Mouse (Mus musculus): ENCODE data around the gene Gabra2. TPM values are rescaled to one million over a fixed set of nuclear protein-coding genes. Genes with fewer than 3 reads are reported as not detected.

Gene Gabra2
- polyA plus RNA-seq (2017; shearing (Covaris generic)): not detected

DNA sequence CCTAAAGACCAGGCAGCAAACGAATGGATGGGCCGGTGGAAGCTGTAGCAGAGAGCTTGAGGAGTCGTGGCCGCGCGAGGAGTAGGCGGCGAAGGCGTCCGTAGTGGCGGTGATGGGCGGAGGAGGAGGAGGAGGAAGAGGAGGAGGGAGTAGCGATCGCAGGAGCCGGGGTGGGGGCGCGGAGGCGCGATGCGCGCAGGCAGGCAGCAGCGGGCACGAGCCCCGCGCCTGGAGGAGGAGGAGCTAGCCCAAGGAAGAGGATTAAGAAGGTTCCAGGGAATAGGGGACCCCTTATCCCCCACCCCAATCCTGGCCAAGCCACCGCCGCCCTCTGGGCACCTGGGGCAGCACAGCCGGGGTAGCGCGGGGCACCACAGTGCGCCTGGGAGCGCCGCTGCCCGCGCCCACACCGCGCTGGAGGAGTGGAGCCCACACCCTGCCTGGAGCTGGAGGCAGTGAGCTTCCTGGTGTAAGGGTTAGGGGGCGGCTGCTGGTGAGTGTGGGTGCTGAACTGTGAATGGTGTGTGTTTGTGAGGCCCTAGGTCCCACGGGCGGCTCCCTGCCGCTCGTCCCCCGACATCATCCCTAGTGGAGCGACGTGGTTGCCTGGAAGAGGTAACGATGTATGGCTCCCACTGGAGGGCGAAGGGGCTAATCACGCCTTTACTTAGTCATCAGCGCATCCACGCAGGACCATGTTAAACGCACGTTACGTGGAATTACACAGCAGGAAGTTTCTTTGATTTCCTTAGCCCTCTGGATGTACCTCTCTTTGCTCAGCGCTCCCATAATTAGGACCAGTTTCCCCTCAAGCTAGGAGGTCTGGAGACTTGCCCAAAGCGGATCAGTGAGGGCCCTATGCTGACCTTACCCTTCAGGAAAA, at the start of gene Gabra2:
Gabra2 (minus strand) TSS at position 125 of the 883 bp plus-strand sequence.
- ATAC-seq: no peak

DNA sequence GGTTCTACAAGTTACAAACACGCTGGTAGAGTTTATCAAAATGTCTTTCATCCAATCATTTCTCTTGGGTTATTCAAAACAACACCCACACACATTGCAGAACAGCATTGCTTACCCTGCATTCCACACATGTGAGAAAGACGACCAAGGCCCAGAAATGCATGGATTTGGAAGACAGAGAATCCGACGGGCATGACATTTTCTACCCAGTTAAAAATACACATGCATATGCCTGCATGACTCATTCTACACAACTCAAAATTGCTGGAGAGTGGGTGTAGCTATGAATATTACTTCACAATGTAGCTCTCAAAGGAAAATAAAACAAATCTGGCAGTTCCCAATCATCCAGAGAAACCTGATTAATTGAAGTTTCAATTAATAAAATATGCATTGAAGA, 41.0 kb upstream of the Gabra2 start:
- ATAC-seq: no peak

DNA sequence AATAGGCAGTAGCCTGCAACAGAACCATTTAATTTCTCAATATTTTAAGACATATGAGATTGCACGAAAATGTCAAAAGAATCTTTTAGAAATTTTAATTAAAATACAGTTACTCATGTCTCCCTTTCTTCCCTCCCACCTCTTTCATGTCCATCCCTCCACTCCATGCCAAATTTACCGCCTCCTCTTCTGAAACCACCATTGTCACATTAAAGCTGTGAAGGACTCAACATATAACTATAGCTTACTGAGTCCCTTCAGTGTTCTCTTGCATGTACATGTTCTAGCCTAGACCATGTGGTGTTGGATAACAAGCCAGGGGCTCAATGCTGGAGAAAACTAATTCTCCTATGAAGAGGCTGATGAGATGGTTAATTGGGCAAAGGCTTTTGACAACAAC, 40.2 kb upstream of the Gabra2 start:
- no peak for ATAC-seq

DNA sequence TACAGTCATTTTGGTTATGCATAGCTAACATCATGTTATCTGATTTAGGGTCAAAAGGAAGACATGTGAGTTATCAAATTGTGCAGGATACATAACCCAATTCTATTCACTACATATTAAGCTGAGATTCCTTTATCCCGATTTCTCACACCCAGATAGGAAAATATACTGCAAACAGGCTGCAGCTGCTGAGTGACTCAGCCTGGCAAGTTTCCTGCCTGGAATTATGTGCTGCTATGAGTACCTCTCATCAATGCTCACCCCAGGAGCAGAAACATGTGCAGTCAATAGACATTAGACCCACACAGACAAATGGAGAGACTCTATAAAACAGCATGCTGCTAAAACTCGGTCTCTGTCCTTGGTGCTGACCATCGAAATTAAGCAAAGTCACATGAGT, 32.1 kb upstream of the Gabra2 start:
- no peak for ATAC-seq

DNA sequence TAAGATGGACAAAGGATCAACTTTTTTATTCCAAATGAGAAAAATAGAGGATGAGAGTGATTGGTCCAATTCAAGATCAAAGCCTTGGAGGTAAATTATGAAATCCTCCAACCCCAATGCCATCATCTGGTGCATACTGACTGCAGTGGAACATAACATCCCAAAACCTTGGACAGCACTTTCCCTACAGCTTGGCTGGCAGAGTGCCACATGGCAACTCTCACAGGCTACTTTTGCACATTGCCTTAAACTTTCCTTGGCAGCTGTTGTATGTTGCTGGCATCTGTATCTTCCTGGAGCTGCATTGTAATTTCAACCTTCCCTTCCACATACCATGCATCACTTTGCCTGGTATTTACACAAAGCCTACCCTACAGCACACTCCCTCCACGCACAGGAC, 19.6 kb upstream of the Gabra2 start:
- no peak for ATAC-seq

DNA sequence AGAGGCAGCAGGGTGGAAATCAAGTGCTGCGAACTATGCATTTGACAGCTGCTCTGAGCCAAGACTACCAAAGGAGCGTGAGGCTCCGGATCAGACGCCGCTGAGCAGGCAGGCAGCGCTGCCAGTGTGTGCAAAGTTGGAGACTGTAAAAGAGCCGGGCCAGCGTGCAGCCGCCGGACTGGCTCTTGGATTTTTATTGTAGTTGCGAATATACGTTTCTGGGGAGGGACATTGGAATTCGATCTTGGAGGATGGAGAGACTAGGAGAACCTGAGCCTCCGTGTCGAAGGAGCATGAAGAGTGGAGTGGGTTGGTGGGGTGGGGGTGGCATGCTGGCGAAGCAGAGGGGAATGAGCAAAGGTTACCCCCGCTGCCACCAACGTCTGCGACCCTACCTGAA, 469 bp downstream of the Gabra2 start:
- no peak for ATAC-seq

DNA sequence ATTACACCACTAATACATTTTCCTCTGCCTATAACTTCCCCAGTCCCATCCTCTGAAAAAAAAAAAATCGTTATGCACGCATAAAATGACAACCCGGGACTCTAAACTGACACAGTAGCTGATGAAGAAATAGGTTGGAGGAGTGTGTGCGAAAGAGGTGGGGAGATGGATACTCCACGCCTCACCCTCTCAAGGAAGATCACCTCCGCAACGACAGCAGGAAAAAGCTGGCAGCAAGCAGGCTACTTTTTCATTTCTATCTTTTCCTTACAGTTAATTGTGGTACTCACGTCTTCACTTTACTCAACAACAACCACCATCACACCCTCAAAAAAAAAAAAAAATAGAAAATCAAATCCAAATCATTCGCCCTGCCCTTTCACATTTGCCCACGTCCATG, 873 bp downstream of the Gabra2 start:
- ATAC-seq: no peak

DNA sequence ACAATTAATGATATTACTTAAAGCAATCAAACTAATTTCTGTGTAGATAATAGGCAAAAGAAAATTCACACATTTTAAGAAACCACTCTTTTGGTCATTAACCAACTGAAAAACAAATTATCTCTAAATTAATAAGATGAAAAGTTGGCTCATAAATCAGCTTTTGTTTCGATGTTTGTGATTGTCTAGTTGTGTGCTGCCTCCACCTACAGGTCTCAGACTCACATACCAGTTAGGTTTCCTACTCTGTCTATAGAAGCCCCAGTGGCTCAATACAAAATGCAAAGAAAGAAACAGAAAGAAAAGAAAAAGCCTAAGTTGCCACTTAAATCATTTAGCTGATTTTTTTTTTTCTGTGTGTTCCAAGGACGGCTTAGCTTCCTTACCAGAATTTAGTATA, 1.8 kb downstream of the Gabra2 start:
- no peak for ATAC-seq

DNA sequence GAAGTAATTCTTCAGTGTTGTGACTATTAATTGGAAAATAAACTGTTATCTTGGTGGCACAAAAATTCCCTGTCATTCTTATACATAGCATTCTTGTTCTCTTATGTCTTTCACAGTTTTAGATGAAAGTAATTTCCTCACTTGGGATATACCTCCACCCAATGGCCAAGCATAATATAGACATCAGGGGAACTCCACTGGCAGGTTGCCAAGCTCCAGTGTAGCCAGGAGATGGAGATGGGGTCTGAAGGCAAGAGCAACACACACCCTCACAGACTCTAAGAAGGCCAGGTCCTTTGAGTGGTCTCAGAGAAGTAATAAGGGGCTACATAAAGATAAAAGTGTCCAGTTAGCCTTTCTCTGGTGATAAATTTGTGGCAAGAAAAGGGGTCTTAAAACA, 3.2 kb downstream of the Gabra2 start:
- no peak for ATAC-seq

DNA sequence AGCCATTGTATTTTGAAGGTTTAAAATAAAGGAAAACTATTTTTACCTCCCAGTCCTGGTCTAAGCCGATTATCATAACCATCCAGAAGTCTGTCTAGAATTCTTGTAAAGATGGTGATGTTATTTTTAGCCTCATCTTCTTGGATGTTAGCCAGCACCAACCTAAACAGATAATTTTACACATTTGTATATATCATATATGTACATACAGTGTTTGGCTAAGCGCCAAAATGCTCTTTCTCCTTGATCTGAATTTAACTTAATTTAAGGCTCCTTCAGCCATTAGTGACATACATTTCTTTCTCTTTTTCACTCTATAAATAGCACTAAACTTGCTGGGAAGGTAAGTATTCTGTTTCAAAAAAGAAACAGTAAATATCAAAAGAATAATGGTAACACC, 3.7 kb downstream of the Gabra2 start:
- no peak for ATAC-seq

DNA sequence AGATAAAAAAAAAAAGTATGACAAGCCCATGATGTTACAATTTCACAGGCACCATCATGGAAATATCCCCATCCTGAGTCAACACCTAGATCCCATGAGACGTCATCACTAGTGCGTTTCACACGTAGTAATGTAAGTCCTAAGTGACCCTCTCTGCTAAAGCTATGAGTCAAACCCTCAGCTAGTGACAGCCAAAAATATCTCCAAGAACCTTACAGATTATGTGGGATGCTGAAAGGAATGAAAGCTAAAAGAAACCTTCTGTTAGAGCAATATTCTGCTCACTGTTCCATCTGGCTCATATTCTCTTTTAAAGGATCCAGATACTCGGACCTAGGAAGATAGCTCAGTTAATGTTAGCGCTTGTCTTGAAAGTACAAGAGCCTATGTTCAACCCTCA, 16.8 kb downstream of the Gabra2 start:
- ATAC-seq: no peak

DNA sequence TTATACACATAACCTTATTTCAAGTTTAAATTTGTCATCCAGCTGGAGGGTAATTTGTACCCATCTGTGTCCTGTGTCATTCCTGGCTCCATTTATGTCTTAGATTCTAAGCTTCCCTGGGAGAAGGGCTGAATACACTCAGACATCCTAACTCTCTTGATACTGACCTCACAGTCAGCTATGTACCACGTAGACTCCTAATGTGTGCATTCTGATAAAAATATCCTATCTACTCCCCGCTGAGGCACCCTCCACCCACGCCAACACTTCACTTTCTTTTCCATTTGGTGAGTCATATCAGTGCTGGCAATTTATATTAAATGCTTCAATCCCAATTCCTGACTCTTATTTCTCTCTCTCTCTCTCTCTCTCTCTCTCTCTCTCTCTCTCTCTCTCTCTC, 34.0 kb downstream of the Gabra2 start:
- no peak for ATAC-seq

DNA sequence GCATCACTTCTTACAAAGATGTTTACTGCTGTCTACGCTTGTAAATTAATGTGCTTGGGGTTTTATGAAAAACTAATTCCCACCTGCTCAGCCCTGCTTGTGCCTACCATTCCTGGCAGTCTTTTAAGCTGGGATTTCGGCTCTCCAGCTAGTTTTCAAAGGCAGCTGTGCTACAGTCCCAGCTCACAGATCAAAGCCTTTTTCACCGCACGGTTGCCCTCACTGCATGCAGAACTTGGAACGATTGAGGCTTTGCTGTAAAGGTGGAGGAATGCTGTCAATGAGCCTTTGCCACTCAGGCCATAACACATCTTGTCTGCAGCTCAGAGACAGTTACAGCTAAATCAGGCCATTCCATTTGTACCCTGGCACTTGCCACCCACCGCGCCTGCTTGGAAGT, 37.6 kb downstream of the Gabra2 start:
- ATAC-seq: no peak

DNA sequence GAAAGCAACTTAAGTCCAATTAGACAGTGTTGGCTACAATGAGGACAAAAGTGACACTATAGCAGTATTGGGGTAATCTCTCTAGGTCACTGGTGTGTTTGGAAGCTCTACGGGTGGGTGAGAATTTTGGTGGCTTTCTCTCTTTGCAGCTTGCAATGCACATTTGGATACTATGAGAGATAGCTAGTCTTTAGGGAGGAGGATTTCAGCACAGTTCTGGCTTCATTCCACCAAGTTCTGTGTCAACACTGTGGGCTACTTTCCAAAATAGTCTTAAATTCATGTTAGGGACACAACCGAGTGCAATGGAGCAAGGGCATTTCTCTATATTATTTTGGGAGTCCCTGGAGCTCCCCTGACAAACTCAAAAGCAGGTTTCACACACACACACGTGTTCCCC, 58.3 kb downstream of the Gabra2 start:
- ATAC-seq: no peak

DNA sequence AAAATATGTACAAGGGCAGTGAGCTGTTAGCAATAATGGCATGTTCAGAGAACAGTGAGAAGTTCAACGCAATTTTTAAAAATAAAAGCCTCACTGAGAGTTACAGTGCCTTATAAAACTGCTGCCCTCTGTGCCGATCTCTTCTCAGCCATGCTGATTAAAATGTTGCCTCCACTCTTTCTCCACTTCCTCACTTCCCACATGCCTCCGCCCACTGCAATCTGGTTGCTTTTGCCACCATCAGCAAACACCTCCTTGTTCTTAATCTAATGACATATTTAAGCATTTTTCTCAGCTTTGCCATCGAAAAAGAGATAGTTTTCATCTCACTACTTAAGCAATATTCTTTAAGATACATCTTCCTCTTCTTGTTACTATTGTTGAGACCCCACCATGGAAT, 69.7 kb downstream of the Gabra2 start:
- ATAC-seq: no peak

DNA sequence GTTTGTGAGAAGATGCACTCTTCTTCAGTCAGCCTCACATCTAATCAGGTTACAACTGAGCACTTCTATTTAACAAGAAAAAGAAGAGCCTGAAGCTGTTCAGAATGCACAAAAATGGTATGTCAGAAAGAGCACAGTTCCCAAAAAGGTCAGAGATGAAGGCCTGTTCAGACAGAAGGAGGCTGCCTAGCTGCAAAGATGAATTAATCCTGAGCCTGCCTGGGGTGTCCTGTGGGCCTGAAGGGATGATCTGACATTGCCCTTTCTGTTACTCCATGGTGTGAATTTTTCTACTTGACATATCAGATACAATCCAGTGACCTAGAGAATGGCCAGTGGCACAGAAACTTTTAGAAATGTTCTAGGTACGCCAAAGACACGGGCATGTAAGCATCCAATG, 83.9 kb downstream of the Gabra2 start:
- ATAC-seq: no peak

DNA sequence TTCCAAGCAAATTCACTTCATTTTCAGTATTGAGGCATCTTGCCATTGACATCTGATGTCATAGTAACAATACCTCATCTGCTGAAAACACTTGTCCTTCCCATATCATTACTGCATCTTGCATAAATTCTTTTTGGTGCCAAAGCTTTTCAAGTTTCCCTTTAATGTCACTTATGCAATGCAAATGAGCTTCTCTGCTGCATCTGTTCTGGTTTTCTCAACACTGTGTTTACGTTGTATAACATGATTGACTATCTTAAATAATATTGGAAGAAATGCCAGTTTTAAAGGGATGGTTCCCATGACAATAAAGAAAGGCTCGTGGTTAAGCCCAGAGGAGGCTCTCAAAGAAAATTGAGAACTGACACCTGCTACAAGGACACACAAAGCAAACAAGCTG, 84.4 kb downstream of the Gabra2 start:
- no peak for ATAC-seq

DNA sequence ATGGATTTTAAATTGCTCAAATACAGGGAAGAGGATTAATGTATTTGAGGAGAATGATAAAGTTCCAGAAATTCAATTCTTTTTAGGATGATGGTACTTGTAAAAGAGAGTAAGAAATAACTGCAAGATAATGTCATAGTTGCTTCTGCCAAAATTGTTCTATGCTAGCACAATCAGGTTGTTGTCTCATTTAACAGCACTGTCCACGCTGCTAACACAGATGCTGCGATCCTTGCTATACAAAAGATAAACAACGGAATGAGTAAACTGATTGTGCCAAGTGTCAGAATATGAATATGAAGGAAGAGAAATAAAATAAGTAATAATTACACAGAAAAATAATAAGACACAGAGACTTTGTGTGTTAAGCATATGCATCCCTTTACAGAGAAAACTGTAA, 84.9 kb downstream of the Gabra2 start:
- ATAC-seq: no peak

DNA sequence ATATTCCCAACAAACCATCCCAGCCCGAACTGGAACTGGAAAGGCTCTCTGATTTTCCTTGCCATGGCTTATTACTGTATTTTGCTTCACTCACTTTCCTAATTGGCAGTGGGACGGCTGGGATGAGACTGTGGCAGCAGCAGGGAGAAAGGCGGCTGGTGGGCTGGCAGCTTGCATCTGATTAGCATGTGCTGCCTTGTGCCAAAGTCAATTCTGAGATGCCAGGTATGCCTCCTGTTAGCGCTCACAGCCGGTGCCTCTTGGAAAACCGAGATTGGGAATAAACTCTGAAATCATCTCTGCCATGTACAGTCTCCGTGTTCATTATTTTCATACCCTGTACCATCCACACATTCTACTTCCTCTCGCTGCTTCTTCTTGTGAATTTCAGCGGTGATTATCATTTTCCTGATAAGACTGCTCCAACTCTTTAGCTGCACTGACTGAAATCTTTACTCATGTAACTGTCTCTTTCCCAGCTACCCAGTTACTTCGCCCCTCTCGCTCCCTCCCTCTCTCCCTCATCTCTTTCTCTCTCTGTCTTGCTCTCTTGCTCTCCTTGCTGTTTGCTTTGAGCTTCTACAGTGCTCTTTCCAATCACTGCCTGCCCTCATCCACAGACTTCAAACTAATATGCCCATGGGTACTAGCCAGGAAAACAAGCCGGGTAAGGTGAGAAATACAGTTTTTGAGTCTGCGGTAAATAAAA, 99.9 kb downstream of the Gabra2 start:
- ATAC-seq: no peak

DNA sequence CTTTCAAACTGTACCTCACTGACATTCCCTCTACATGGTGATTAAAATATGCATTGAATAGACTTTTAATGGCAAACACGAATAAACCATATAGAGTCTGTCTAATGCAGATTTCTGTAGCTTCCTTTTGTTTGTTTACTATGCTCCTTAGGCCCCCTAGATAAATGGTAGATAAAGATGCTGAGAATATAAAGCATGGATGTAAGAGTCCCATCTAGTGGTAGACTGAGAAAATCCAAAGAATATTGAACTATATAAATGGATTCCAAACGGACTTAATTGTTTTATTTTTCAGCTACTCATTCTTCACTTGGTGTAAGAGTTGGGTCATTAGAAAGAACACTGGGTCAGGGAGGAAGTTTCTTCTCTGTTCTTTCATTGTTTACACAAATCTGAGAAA, 102.4 kb downstream of the Gabra2 start:
- no peak for ATAC-seq

DNA sequence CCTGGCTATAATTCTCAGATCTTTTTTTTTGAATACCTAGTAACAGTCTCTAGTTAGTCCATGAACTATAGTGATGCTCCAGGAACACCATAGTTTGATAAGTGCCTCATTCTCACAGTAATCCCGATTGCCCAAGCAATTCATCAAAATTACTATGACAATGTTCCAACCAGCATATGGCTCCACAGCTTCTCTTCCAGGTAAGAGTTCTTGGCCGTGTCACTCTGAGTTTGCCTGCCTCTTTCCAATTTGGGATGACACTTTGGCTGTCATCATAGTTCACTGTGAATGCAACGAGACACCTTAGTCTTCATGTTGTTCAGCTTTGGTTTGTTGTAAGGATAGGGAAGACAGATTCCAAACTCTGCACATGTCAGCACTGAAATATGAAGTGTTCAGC, 104.8 kb downstream of the Gabra2 start:
- ATAC-seq: no peak
